Comparison of ENCODE assay signal across 9 mouse cellular contexts in genomic region chr1:180547751-180548669, GRCm38 (mm10). TPM values are rescaled to one million over a fixed set of nuclear protein-coding genes. Genes with fewer than 3 reads are reported as not detected.
DNase-seq lines count a peak whose midpoint lies in the region; ATAC-seq lines count a peak whose summit lies in the region.
"Had no signal": no experiment of that assay in that cellular context is flagged by ENCODE, and none has a peak within 500 bp of the region (broad histone marks: within the 10 kb centered on the region; RNA-seq: fewer than 3 reads in every experiment).

No protein-coding gene starts in this region.

- peak; percentile 25 to 48 for DNase-seq in cerebellum, postnatal 10 days
- no peak for DNase-seq in cerebellum, adult 8-10 months
- peak; percentile 70 for DNase-seq in embryo, embryonic 10.5 days (ENCODE audit: low spot score)
- DNase-seq in heart, postnatal 4 days: peak; percentile 20
- DNase-seq in neural tube, embryonic 11.5 days (ENCODE audit: low spot score): peak; percentile 61
- DNase-seq in left cerebral cortex, adult 8-10 months (ENCODE audit: low spot score in 2 of 2): no peak

- ATAC-seq in limb, embryonic 13.5 days (ENCODE audit: low FRiP score, low read depth): peak; percentile 43; the same call in 1 of the 2 replicates
- ATAC-seq in neural tube, embryonic 11.5 days (ENCODE audit: insufficient read depth, low FRiP score, low TSS enrichment): peak; percentile 58
- ATAC-seq in activated CD4-positive, CD25-positive, alpha-beta regulatory T cell, adult 4 months: no peak

- no peaks in the 10 kb centered on the region for H3K36me3 ChIP-seq in limb, embryonic 13.5 days
- H3K36me3 ChIP-seq in neural tube, embryonic 11.5 days (ENCODE audit: control insufficient read depth, insufficient read depth, low read length): no peaks in the 10 kb centered on the region

- peaks cover 25% of the 10 kb centered on the region for H3K27me3 ChIP-seq in limb, embryonic 13.5 days
- H3K27me3 ChIP-seq in neural tube, embryonic 11.5 days (ENCODE audit: control insufficient read depth, insufficient read depth, low read length): no peaks in the 10 kb centered on the region
- H3K27me3 ChIP-seq: CH12.LX had no signal

- peak overlapping the region; percentile 56 for H3K4me2 ChIP-seq in limb, embryonic 13.5 days (replicated peaks)
- H3K4me2 ChIP-seq in neural tube, embryonic 11.5 days (ENCODE audit: low read depth): peak overlapping the region; percentile 40

- H3K4me3 ChIP-seq in limb, embryonic 13.5 days: peak overlapping the region; percentile 18
- peak overlapping the region; percentile 10; the same call in 1 of the 2 replicates for H3K4me3 ChIP-seq in neural tube, embryonic 11.5 days (ENCODE audit: low read depth, low read length)

- peak overlapping the region; percentile 44 for H3K27ac ChIP-seq in limb, embryonic 13.5 days
- H3K27ac ChIP-seq in neural tube, embryonic 11.5 days (ENCODE audit: low read depth, low read length): no peak overlapping the region

- H3K9ac ChIP-seq in limb, embryonic 13.5 days: peak overlapping the region; percentile 55
- H3K9ac ChIP-seq in neural tube, embryonic 11.5 days (ENCODE audit: low read length): peak overlapping the region; percentile 40

- 2% methylated on average over 16 of the region's 16 CpGs for WGBS in limb, embryonic 13.5 days
- 1% methylated on average over 16 of the region's 16 CpGs for WGBS in neural tube, embryonic 11.5 days

- H3K4me1 ChIP-seq in limb, embryonic 13.5 days: peaks cover 31% of the 10 kb centered on the region
- H3K4me1 ChIP-seq in neural tube, embryonic 11.5 days (ENCODE audit: control insufficient read depth, insufficient read depth, low read length): 0 out of 2 replicates have a peak, but pooled peaks cover 3% of the 10 kb centered on the region

- H3K9me3 ChIP-seq in limb, embryonic 13.5 days: no peaks in the 10 kb centered on the region
- no peaks in the 10 kb centered on the region for H3K9me3 ChIP-seq in neural tube, embryonic 11.5 days (ENCODE audit: control insufficient read depth, low read length)

RNA-seq across cellular contexts. Expression of gene Parp1, which starts 20.7 kb away (rescaled TPM):
- total RNA-seq in heart, postnatal 4 days (2021): 100 to 1,000 TPM in 1 of 2 experiments, 10 to 100 TPM in 1; 88.6 to 100 TPM
- 139 and 144 TPM in 2 replicates for polyA plus RNA-seq in limb, embryonic 13.5 days (2015; fragmentation: Nextera tagmentation; extraction: Ambion mirVana)
- 208 and 223 TPM in 2 replicates for polyA plus RNA-seq in neural tube, embryonic 11.5 days (2014; fragmentation: Nextera tagmentation; extraction: Ambion mirVana)
- total RNA-seq in left cerebral cortex, adult 8-10 months (2022): 10 to 100 TPM; 71.1 to 84.3 (median 79.6) TPM
- 10 to 100 TPM; 41.4 to 43.1 TPM for polyA plus RNA-seq in activated CD4-positive, CD25-positive, alpha-beta regulatory T cell, adult 4 months (2017; shearing (Covaris generic))

Comparison
In these comparisons a context has a peak if more than half of its experiments do, and no peak if none do; other contexts are left out.
1. DNase-seq: peak in cerebellum, postnatal 10 days (2 of 2), embryo, embryonic 10.5 days (single experiment), heart, postnatal 4 days (single experiment) and neural tube, embryonic 11.5 days (single experiment); none in cerebellum, adult 8-10 months (single experiment) and left cerebral cortex, adult 8-10 months (0 of 2).